Mouse (Mus musculus): ENCODE data around the gene Cyp24a1.

GRCm38 (mm10) chr2:170469616-170470308, 27.2 kb downstream of the Cyp24a1 start:
- TF ChIP-seq POLR2A (IDR thresholded peaks at IDR 0.05; ENCODE audit: insufficient read length, low read depth) (no peak), TCF3 (IDR thresholded peaks at IDR 0.05; ENCODE audit: insufficient read length, low read depth) (no peak), MYOG (IDR thresholded peaks at IDR 0.05; ENCODE audit: control insufficient read depth in 1 of 3, insufficient read depth in 1 of 3, insufficient read length in 2 of 3, low read depth in 2 of 3) (no peak), E2F4 (IDR thresholded peaks at IDR 0.05; ENCODE audit: insufficient read depth) (no peak), TCF12 (IDR thresholded peaks at IDR 0.05; ENCODE audit: insufficient read depth, poor library complexity, severe bottlenecking) (no peak)

Measured in myocyte (in vitro differentiated cells).